Mouse (Mus musculus) urinary bladder, postnatal 36 days (tissue): Measurements from ENCODE around the gene Tnfaip2.

Experiments
- DNase-seq, 2 experiments: peaks; one replicate each; pipeline ENCODE4 v3.0.0; 2022; ENCODE audit warnings: low spot score in 2 of 2, mixed read lengths in 1 of 2

Tnfaip2 gene

GRCm38 (mm10) chr12:111478924-111479323 is 36.7 kb downstream of the Tnfaip2 start:
- no peak for DNase-seq

GRCm38 (mm10) chr12:111479917-111480316 is 37.6 kb downstream of the Tnfaip2 start:
- DNase-seq = no peak

- no peak for DNase-seq
Observed at GRCm38 (mm10) chr12:111485046-111485651, 42.9 kb downstream of the Tnfaip2 start.

- DNase-seq = no peak
Observed at GRCm38 (mm10) chr12:111485652-111486306, 43.5 kb downstream of the Tnfaip2 start, which contains the start of gene Gm266. TSS of gene Gm266 (minus strand) at chr12:111485823.

- DNase-seq = no peak
Observed at GRCm38 (mm10) chr12:111486455-111486854, 44.2 kb downstream of the Tnfaip2 start.

GRCm38 (mm10) chr12:111489261-111489865 is 47.1 kb downstream of the Tnfaip2 start:
- no peak for DNase-seq

- no peak for DNase-seq
Observed at GRCm38 (mm10) chr12:111494931-111495330, 52.7 kb downstream of the Tnfaip2 start.

- no peak for DNase-seq
Observed at GRCm38 (mm10) chr12:111497076-111497475, 54.8 kb downstream of the Tnfaip2 start.

- DNase-seq = no peak
Observed at GRCm38 (mm10) chr12:111499617-111500016, 57.3 kb downstream of the Tnfaip2 start.

GRCm38 (mm10) chr12:111500725-111501124 is 58.5 kb downstream of the Tnfaip2 start:
- DNase-seq = no peak

- DNase-seq = no peak
Observed at GRCm38 (mm10) chr12:111503063-111503567, 60.8 kb downstream of the Tnfaip2 start.

GRCm38 (mm10) chr12:111503571-111503970 is 61.3 kb downstream of the Tnfaip2 start:
- DNase-seq = no peak
